ENCODE assay signal across 17 mouse cellular contexts in genomic region chr4:140371426-140372213, GRCm38 (mm10).
A peak's percentile ranks its signal among the peaks of the same experiment; 100 is the strongest.
DNase-seq lines count a peak whose midpoint lies in the region; ATAC-seq lines count a peak whose summit lies in the region.
"Had no signal": no experiment of that assay in that cellular context is flagged by ENCODE, and none has a peak within 500 bp of the region (broad histone marks: within the 10 kb centered on the region; RNA-seq: fewer than 3 reads in every experiment).

No protein-coding gene starts in this region.

- no peak overlapping the region for H3K9ac ChIP-seq in neural tube, embryonic 15.5 days (replicated peaks)
- H3K9ac ChIP-seq: heart, embryonic 13.5 days; kidney, embryonic 15.5 days; liver, embryonic 13.5 days had no signal

- H3K9me3 ChIP-seq in neural tube, embryonic 15.5 days (replicated peaks), result no peaks in the 10 kb centered on the region
- H3K9me3 ChIP-seq: heart, embryonic 13.5 days; hindbrain, embryonic 10.5 days; kidney, embryonic 15.5 days had no signal

- H3K36me3 ChIP-seq in neural tube, embryonic 15.5 days, result no peaks in the 10 kb centered on the region
- H3K36me3 ChIP-seq: heart, embryonic 13.5 days; hindbrain, embryonic 10.5 days; kidney, embryonic 15.5 days; liver, embryonic 13.5 days had no signal

- H3K4me3 ChIP-seq in neural tube, embryonic 15.5 days (replicated peaks), result no peak overlapping the region
- H3K4me3 ChIP-seq: heart, embryonic 13.5 days; hindbrain, embryonic 10.5 days; kidney, embryonic 15.5 days; liver, embryonic 13.5 days; myocyte had no signal

- no peak overlapping the region for H3K27ac ChIP-seq in neural tube, embryonic 15.5 days (replicated peaks)
- H3K27ac ChIP-seq: heart, embryonic 13.5 days; hindbrain, embryonic 10.5 days; kidney, embryonic 15.5 days; liver, embryonic 13.5 days had no signal

- peak; percentile 86 to 91 for DNase-seq in frontal cortex, postnatal 36 days (ENCODE audit: low spot score in 2 of 2)
- DNase-seq in layer of hippocampus, postnatal 36 days, result peak; percentile 58 to 60
- DNase-seq in right cerebral cortex, adult 18-20 months, result peak; percentile 91
- no peak for DNase-seq in adrenal gland, postnatal 25 days
- no peak for DNase-seq in gastrocnemius, adult 8-10 months (ENCODE audit: low spot score in 2 of 2)
- no peak for DNase-seq in kidney, postnatal 4 days
- DNase-seq: cerebellum, adult 9-11 months; liver, embryonic 13.5 days; lung, postnatal 10 days had no signal

- H3K4me1 ChIP-seq in neural tube, embryonic 15.5 days, result peaks cover 8% of the 10 kb centered on the region; the same call in 1 of the 2 replicates
- H3K4me1 ChIP-seq: heart, embryonic 13.5 days; hindbrain, embryonic 10.5 days; kidney, embryonic 15.5 days; liver, embryonic 13.5 days had no signal

- H3K27me3 ChIP-seq in neural tube, embryonic 15.5 days (replicated peaks), result 0 out of 2 replicates have a peak, but pooled peaks cover 2% of the 10 kb centered on the region
- H3K27me3 ChIP-seq: liver, embryonic 13.5 days had no signal

- peak; percentile 87 for ATAC-seq in frontal cortex, adult (ENCODE audit: low TSS enrichment)
- no peak for ATAC-seq in neural tube, embryonic 15.5 days (ENCODE audit: low FRiP score)
- ATAC-seq: forebrain, embryonic 16.5 days; inflammation-experienced regulatory T-cells, adult 6 months had no signal

- 87% methylated on average over 20 of the region's 20 CpGs for WGBS in neural tube, embryonic 15.5 days

- no peak overlapping the region for H3K4me2 ChIP-seq in neural tube, embryonic 15.5 days
- H3K4me2 ChIP-seq: heart, embryonic 13.5 days; kidney, embryonic 15.5 days; liver, embryonic 13.5 days had no signal

Comparison
In these comparisons a context has a peak if more than half of its experiments do, and no peak if none do; other contexts are left out.
1. DNase-seq: peak in frontal cortex, postnatal 36 days (2 of 2), layer of hippocampus, postnatal 36 days (2 of 2) and right cerebral cortex, adult 18-20 months (single experiment); none in adrenal gland, postnatal 25 days (single experiment), gastrocnemius, adult 8-10 months (0 of 2) and kidney, postnatal 4 days (0 of 2).